Mouse (Mus musculus): ENCODE measurements around the gene Impg1. TPM values are rescaled to one million over a fixed set of nuclear protein-coding genes. Genes with fewer than 3 reads are reported as not detected.

Impg1 gene
- not detected in 2 replicates for polyA plus RNA-seq (2014; fragmentation: Nextera tagmentation; extraction: Ambion mirVana)

DNA sequence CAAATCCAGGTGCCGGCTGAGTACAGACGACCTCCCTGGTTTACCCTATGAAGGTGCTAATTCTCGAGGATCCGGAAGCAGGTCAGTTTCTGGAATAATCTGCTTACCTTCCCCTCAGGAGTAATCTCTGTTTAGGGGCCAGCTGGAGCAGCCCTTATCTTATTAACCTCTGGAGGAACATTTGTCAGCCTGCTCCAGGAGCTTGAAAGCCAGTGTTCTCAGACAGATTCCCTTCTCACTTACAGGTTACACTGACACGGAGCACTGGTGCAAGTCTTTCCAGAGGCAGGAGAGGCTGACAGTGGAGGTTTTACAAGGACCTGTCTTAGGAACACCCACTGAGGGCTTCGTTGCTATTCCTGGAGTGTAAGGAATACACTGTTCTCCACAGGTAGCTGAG lies at the start of gene Impg1:
TSS of gene Impg1 (minus strand) at position 101 of the 400 bp plus-strand sequence.
- Histone ChIP-seq H3K4me2 (ENCODE audit: low read depth, low read length) (no peak within 1 kb of the TSS), H3K4me3 (ENCODE audit: low read depth, low read length) (no peak within 1 kb of the TSS), H3K4me1 (ENCODE audit: control insufficient read depth, insufficient read depth, low read length) (no peaks in the 10 kb centered on the region), H3K9me3 (replicated peaks; ENCODE audit: control insufficient read depth, low read length) (no peaks in the 10 kb centered on the region), H3K36me3 (replicated peaks; ENCODE audit: control insufficient read depth, insufficient read depth, low read depth, low read length) (no peaks in the 10 kb centered on the region), H3K27ac (replicated peaks; ENCODE audit: low read depth, low read length) (no peak within 1 kb of the TSS), H3K9ac (replicated peaks; ENCODE audit: low read length) (no peak within 1 kb of the TSS), H3K27me3 (ENCODE audit: control insufficient read depth, insufficient read depth, low read length) (no peaks in the 10 kb centered on the region)
- DNase-seq (ENCODE audit: low spot score) (no peak), ATAC-seq (replicated peaks; ENCODE audit: insufficient number of reproducible peaks, low FRiP score, low TSS enrichment, low read depth) (no peak)
- WGBS: 47% methylated on average over 6 of the region's 6 CpGs

DNA sequence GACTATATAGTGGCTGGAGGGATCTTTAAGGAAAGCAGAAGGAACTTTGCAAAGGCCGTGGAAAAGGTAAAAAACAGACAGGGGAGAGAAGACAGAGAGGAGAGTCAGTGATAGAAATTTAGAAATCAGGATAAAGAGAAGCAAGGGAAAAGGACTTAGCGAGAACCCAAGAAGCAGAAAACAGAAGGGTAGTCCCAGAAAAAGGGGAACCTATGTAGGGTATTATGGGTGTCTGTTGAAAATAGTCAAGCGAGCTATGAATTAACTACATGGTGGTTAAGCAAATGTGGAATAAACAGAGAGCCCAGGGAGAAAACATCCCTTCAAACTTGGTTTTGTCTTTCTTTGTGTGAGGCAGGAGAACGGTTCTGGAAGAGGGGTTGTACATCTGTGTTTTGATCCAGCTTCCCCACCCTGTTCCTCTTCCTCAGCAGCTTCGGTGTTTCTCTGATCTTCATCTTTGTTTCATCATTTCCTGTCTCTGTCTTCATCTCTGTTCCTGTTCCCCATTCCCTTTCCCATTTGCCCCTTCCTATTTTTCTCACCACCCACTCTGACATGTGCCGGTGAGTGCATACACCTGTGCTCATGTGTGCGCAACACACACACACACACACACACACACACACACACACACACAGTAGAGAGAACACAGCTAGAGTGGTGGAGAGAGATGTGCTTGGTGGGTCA lies 44.3 kb upstream of the Impg1 start:
- no peaks in the 10 kb centered on the region for H3K4me1 ChIP-seq (ENCODE audit: control insufficient read depth, insufficient read depth, low read length)
- no peak overlapping the region for H3K9ac ChIP-seq (replicated peaks; ENCODE audit: low read length)
- DNase-seq (ENCODE audit: low spot score): no peak
- no peaks in the 10 kb centered on the region for H3K9me3 ChIP-seq (replicated peaks; ENCODE audit: control insufficient read depth, low read length)
- WGBS: 93% methylated on average over 7 of the region's 7 CpGs
- no peak overlapping the region for H3K4me2 ChIP-seq (ENCODE audit: low read depth, low read length)
- no peak overlapping the region for H3K27ac ChIP-seq (replicated peaks; ENCODE audit: low read depth, low read length)
- no peak overlapping the region for H3K4me3 ChIP-seq (ENCODE audit: low read depth, low read length)
- H3K27me3 ChIP-seq (ENCODE audit: control insufficient read depth, insufficient read depth, low read length): no peaks in the 10 kb centered on the region
- H3K36me3 ChIP-seq (replicated peaks; ENCODE audit: control insufficient read depth, insufficient read depth, low read depth, low read length): no peaks in the 10 kb centered on the region
- no peak for ATAC-seq (replicated peaks; ENCODE audit: insufficient number of reproducible peaks, low FRiP score, low TSS enrichment, low read depth)

DNA sequence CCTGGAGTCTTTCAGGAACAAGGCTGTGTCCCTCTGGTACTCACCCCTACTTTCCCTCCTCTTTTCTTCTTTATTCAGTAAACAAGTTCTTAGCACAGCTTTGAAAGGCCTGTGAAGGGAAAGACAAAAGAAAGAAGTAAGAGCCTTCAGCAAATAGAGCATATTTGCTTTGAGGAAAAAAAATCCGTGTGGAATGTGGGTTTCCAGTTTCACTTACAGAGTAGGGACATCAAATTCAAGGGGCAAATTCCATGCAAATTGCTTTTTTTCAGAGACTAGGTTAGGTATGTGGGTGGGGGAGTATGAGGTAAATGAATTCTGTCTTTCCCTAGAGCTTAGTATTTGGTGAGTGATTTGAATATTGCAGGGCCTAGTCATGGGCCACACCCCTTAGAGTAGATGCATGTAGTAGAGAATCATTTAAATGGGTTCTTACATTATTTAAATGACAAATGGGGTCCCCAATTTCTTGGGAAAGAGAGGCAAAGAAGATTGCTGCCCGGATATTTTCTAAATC lies 39.3 kb upstream of the Impg1 start:
- H3K9me3 ChIP-seq (replicated peaks; ENCODE audit: control insufficient read depth, low read length): no peaks in the 10 kb centered on the region
- no peak overlapping the region for H3K9ac ChIP-seq (replicated peaks; ENCODE audit: low read length)
- no peaks in the 10 kb centered on the region for H3K4me1 ChIP-seq (ENCODE audit: control insufficient read depth, insufficient read depth, low read length)
- no peaks in the 10 kb centered on the region for H3K27me3 ChIP-seq (ENCODE audit: control insufficient read depth, insufficient read depth, low read length)
- DNase-seq (ENCODE audit: low spot score) (peak; percentile 36), ATAC-seq (replicated peaks; ENCODE audit: insufficient number of reproducible peaks, low FRiP score, low TSS enrichment, low read depth) (no peak)
- no peak overlapping the region for H3K27ac ChIP-seq (replicated peaks; ENCODE audit: low read depth, low read length)
- H3K4me3 ChIP-seq (ENCODE audit: low read depth, low read length): no peak overlapping the region
- 48% methylated on average over 2 of the region's 2 CpGs for WGBS
- no peaks in the 10 kb centered on the region for H3K36me3 ChIP-seq (replicated peaks; ENCODE audit: control insufficient read depth, insufficient read depth, low read depth, low read length)
- no peak overlapping the region for H3K4me2 ChIP-seq (ENCODE audit: low read depth, low read length)

DNA sequence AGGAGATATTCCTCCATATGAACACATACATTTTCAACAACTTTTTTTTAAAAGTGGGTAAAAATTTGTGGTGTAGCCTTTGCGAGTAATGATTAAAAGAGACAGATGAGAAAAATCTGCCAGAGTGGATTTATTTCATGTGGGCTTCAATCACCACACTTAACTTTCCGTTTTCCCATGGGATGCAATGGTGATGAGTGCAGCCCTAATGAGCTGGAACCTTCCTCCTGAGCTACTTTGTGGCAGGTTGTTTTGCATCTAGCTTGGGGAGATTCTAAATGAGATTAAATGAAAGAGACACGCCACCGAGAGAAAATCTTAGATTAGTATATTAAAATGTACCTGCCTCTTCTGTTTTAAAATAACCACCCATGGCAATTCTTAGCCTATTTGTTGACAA lies 26.3 kb upstream of the Impg1 start:
- Histone ChIP-seq H3K4me2 (ENCODE audit: low read depth, low read length) (no peak overlapping the region), H3K36me3 (replicated peaks; ENCODE audit: control insufficient read depth, insufficient read depth, low read depth, low read length) (no peaks in the 10 kb centered on the region), H3K27ac (replicated peaks; ENCODE audit: low read depth, low read length) (no peak overlapping the region), H3K27me3 (ENCODE audit: control insufficient read depth, insufficient read depth, low read length) (no peaks in the 10 kb centered on the region), H3K4me1 (ENCODE audit: control insufficient read depth, insufficient read depth, low read length) (no peaks in the 10 kb centered on the region), H3K9me3 (replicated peaks; ENCODE audit: control insufficient read depth, low read length) (no peaks in the 10 kb centered on the region), H3K4me3 (ENCODE audit: low read depth, low read length) (no peak overlapping the region), H3K9ac (replicated peaks; ENCODE audit: low read length) (no peak overlapping the region)
- ATAC-seq (replicated peaks; ENCODE audit: insufficient number of reproducible peaks, low FRiP score, low TSS enrichment, low read depth) (no peak), DNase-seq (ENCODE audit: low spot score) (no peak)
- WGBS: 68% methylated on average over 4 of the region's 4 CpGs

DNA sequence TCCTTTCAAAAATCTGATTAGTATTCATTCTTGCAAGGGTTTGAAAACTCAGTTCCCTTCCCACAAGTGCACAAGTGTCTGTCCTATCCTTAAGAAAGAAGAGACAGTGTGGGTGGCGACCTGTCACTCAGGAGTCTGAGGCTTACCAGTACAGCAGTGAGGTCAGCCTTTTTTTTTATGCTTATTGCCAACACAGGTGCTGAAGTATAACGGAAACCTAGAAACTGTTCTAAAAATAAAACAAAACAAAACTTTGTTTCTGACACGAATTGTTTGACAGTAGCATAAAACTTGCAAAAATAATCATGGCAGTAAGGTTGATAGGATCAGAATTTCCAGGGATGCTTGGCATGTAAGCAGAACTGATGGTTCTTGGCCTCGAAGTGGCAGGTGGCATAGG lies 4.9 kb downstream of the Impg1 start:
- H3K4me1 ChIP-seq (ENCODE audit: control insufficient read depth, insufficient read depth, low read length): no peaks in the 10 kb centered on the region
- DNase-seq (ENCODE audit: low spot score) (no peak), ATAC-seq (replicated peaks; ENCODE audit: insufficient number of reproducible peaks, low FRiP score, low TSS enrichment, low read depth) (no peak)
- no peak overlapping the region for H3K4me2 ChIP-seq (ENCODE audit: low read depth, low read length)
- 78% methylated on average over 4 of the region's 4 CpGs for WGBS
- H3K9me3 ChIP-seq (replicated peaks; ENCODE audit: control insufficient read depth, low read length): no peaks in the 10 kb centered on the region
- H3K27me3 ChIP-seq (ENCODE audit: control insufficient read depth, insufficient read depth, low read length): no peaks in the 10 kb centered on the region
- no peak overlapping the region for H3K9ac ChIP-seq (replicated peaks; ENCODE audit: low read length)
- H3K27ac ChIP-seq (replicated peaks; ENCODE audit: low read depth, low read length): no peak overlapping the region
- H3K36me3 ChIP-seq (replicated peaks; ENCODE audit: control insufficient read depth, insufficient read depth, low read depth, low read length): no peaks in the 10 kb centered on the region
- H3K4me3 ChIP-seq (ENCODE audit: low read depth, low read length): no peak overlapping the region

DNA sequence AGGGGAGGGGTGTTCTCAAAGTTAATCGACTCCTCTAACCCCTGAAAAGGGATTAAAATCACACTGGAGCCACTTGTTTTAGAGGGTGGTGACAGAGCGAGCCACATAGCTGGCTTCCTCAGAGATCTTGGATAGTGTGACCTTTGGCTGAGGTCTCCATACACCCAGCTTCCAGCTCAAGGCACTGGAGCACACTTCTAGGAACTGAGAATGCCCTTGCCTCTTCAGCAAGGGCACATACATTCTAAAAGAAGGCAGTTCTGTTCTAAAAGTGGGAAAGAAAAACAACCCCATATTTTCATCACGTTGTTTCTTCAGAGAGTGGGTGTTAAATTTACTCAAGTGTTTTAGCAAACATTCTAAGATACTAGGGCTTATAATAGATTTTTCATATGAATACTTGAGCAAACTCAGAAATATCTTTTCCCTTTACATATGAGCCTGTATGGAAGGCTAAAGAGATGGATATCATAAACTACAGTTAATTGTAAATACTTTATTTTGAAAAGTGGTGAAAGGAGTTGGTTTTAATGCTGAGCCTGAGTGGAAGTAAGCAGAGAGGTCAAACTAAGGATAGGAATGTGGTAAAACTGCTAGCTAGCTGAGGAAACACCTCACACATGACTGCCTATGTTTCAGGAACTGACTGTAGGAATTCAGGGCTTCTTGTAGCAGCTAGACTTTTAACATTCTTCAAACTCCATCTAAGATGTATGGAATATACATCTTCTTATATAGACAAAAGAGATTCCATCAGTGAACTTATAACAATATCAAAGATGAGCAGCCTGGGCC lies 14.6 kb downstream of the Impg1 start:
- Histone ChIP-seq H3K4me2 (ENCODE audit: low read depth, low read length) (no peak overlapping the region), H3K4me3 (ENCODE audit: low read depth, low read length) (no peak overlapping the region), H3K4me1 (ENCODE audit: control insufficient read depth, insufficient read depth, low read length) (no peaks in the 10 kb centered on the region), H3K27ac (replicated peaks; ENCODE audit: low read depth, low read length) (no peak overlapping the region), H3K27me3 (ENCODE audit: control insufficient read depth, insufficient read depth, low read length) (no peaks in the 10 kb centered on the region), H3K36me3 (replicated peaks; ENCODE audit: control insufficient read depth, insufficient read depth, low read depth, low read length) (no peaks in the 10 kb centered on the region), H3K9ac (replicated peaks; ENCODE audit: low read length) (no peak overlapping the region), H3K9me3 (replicated peaks; ENCODE audit: control insufficient read depth, low read length) (no peaks in the 10 kb centered on the region)
- 61% methylated on average over 3 of the region's 3 CpGs for WGBS
- DNase-seq (ENCODE audit: low spot score) (no peak), ATAC-seq (replicated peaks; ENCODE audit: insufficient number of reproducible peaks, low FRiP score, low TSS enrichment, low read depth) (no peak)

DNA sequence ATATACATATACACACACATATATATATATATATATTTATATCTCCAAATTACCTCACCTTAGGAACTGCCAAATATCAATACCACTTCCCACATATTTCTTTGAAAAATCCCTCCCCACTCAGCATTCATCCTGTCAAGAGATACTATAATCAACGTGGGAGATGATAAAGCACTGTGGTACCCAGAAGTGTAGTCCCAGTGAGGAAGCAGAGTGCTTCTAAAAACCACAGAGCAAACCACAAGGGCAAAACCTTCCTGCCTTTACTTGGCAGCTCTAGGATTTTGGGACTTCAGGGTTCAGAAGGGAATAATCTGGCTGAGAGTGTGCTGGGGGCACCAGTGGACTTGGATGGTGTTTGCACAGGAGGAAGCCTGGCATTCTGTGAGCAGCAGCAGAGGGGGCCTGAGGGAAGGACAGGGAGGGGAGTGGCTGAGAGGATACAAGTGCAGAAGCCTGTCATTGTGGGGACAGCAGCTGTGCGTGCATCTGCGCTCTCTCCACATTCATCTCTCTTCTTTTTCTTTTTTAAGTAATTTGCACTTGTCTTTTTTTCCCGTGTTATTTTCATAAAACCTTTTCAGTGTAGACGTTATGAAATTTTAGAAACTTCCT lies 24.1 kb downstream of the Impg1 start:
- Histone ChIP-seq H3K9ac (replicated peaks; ENCODE audit: low read length) (no peak overlapping the region), H3K4me1 (ENCODE audit: control insufficient read depth, insufficient read depth, low read length) (no peaks in the 10 kb centered on the region), H3K27ac (replicated peaks; ENCODE audit: low read depth, low read length) (no peak overlapping the region), H3K27me3 (ENCODE audit: control insufficient read depth, insufficient read depth, low read length) (no peaks in the 10 kb centered on the region), H3K4me3 (ENCODE audit: low read depth, low read length) (no peak overlapping the region), H3K9me3 (replicated peaks; ENCODE audit: control insufficient read depth, low read length) (no peaks in the 10 kb centered on the region), H3K36me3 (replicated peaks; ENCODE audit: control insufficient read depth, insufficient read depth, low read depth, low read length) (no peaks in the 10 kb centered on the region), H3K4me2 (ENCODE audit: low read depth, low read length) (no peak overlapping the region)
- 67% methylated on average over 5 of the region's 5 CpGs for WGBS
- DNase-seq (ENCODE audit: low spot score) (no peak), ATAC-seq (replicated peaks; ENCODE audit: insufficient number of reproducible peaks, low FRiP score, low TSS enrichment, low read depth) (no peak)

DNA sequence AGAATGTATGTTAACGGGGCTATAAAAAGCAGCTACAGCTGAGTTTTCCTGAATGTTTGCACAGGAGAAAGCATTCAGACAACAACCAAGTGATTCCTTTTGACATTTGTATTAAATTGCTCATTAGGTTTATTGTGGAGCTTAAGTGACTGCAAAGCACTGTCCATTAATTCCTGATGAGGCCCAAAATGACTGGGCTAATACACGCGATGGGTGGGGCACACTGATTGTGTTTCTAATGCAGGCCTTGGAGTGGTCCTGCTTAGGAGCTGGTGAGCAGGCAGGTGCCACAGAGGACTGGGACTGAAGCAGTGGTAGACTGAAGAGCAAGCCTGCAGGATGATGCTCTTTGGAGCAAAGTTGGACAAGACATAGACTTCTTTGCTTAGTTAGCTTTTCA lies 73.9 kb downstream of the Impg1 start:
- no peaks in the 10 kb centered on the region for H3K4me1 ChIP-seq (ENCODE audit: control insufficient read depth, insufficient read depth, low read length)
- 70% methylated on average over 3 of the region's 3 CpGs for WGBS
- ATAC-seq (replicated peaks; ENCODE audit: insufficient number of reproducible peaks, low FRiP score, low TSS enrichment, low read depth): no peak

More for the DNA sequence above, 73.9 kb downstream of the Impg1 start:
- DNase-seq (ENCODE audit: low spot score): no peak
- H3K27me3 ChIP-seq (ENCODE audit: control insufficient read depth, insufficient read depth, low read length): no peaks in the 10 kb centered on the region
- no peak overlapping the region for H3K4me3 ChIP-seq (ENCODE audit: low read depth, low read length)
- H3K27ac ChIP-seq (replicated peaks; ENCODE audit: low read depth, low read length): no peak overlapping the region
- no peaks in the 10 kb centered on the region for H3K9me3 ChIP-seq (replicated peaks; ENCODE audit: control insufficient read depth, low read length)
- H3K4me2 ChIP-seq (ENCODE audit: low read depth, low read length): no peak overlapping the region
- H3K36me3 ChIP-seq (replicated peaks; ENCODE audit: control insufficient read depth, insufficient read depth, low read depth, low read length): no peaks in the 10 kb centered on the region
- H3K9ac ChIP-seq (replicated peaks; ENCODE audit: low read length): no peak overlapping the region
